Mouse (Mus musculus) duodenum, adult 2 months (tissue): ENCODE measurements around the gene Sds. TPM values are rescaled to one million over a fixed set of nuclear protein-coding genes. Genes with fewer than 3 reads are reported as not detected.

ENCODE experiments used
- polyA plus RNA-seq: library from polyadenylated mRNA; depleted of rRNA; stranded (reverse); fragments of >200 nt; gene quantifications from 2 replicates; pipeline ENCODE4 v1.2.3, GENCODE M21; 2012; ENCODE audit warnings: low replicate concordance; rRNA removed

The Sds gene
- polyA plus RNA-seq = not detected in 2 replicates

GRCm38 (mm10) chr5:120476296-120476695, at the start of gene Sds:
Gene Sds, plus strand, starts transcription at chr5:120476526.

GRCm38 (mm10) chr5:120431649-120432485, 44.5 kb upstream of the Sds start, which contains the start of gene Lhx5:
Gene Lhx5, plus strand, starts transcription at chr5:120431699.

GRCm38 (mm10) chr5:120472770-120473169, 3.6 kb upstream of the Sds start, which contains the start of gene Sdsl:
Gene Sdsl, minus strand, starts transcription at chr5:120472810.

GRCm38 (mm10) chr5:120503144-120503795, 26.9 kb downstream of the Sds start, which contains the start of gene Plbd2:
Gene Plbd2, minus strand, starts transcription at chr5:120503625.

GRCm38 (mm10) chr5:120510982-120511642, 34.8 kb downstream of the Sds start, which contains the start of gene Slc8b1:
Gene Slc8b1, plus strand, starts transcription at chr5:120511168.

Other genes with a start within 250 kb of the Sds start
- gene Lhx5, start 44.8 kb upstream of the Sds start, polyA plus RNA-seq = 0.69 and 1.1 TPM in 2 replicates
- 37.4 and 48.7 TPM in 2 replicates for gene Sdsl, start 3.7 kb upstream of the Sds start, polyA plus RNA-seq
- gene Plbd2, start 27.1 kb downstream of the Sds start, polyA plus RNA-seq = 19.2 and 23.4 TPM in 2 replicates
- gene Slc8b1, start 34.6 kb downstream of the Sds start, polyA plus RNA-seq = 9.2 and 12.2 TPM in 2 replicates
- 42.1 and 59.5 TPM in 2 replicates for gene Tpcn1, start 112.1 kb downstream of the Sds start, polyA plus RNA-seq
- 0.13 and 0.14 TPM in 2 replicates for gene Iqcd, start 112.5 kb downstream of the Sds start, polyA plus RNA-seq
- 17.6 and 17.8 TPM in 2 replicates for gene Rita1, start 136.1 kb downstream of the Sds start, polyA plus RNA-seq
- 31.8 and 32.2 TPM in 2 replicates for gene Ddx54, start 136.2 kb downstream of the Sds start, polyA plus RNA-seq
- gene Cfap73, start 157.7 kb downstream of the Sds start, polyA plus RNA-seq = not detected in 2 replicates
- 0.96 and 4.4 TPM in 2 replicates for gene Rasal1, start 172.3 kb downstream of the Sds start, polyA plus RNA-seq
- 12.1 and 26.2 TPM in 2 replicates for gene Dtx1, start 235.4 kb downstream of the Sds start, polyA plus RNA-seq